Mouse (Mus musculus) hindbrain, embryonic 12.5 days (tissue): ENCODE measurements around the gene Olfr1128. TPM values are rescaled to one million over a fixed set of nuclear protein-coding genes. Genes with fewer than 3 reads are reported as not detected.
A peak's percentile ranks its signal among the peaks of the same experiment; 100 is the strongest.
"Not testable (repeated sequence)": the region's sequence is repeated elsewhere in the genome, so short reads cannot be mapped to it uniquely, and the experiment has no call there.

Experiments used
- ATAC-seq: fragments of 200-750 bp; cut with Nextera tagmentation; 2 replicates; pipeline ENCODE4 v1.8.0; 2017; ENCODE audit warnings: moderate TSS enrichment; ENCODE audit not compliant: low FRiP score
- H3K27ac ChIP-seq: fragments of 300-500 bp; sonication (generic); 2 replicates; pipeline ENCODE4 v1.5.1; 2016; ENCODE audit warnings: mild to moderate bottlenecking
- H3K27me3 ChIP-seq: fragments of 300-500 bp; sonication (generic); 2 replicates; pipeline ENCODE4 v1.6.1; 2016; ENCODE audit warnings: mild to moderate bottlenecking
- H3K36me3 ChIP-seq: fragments of 300-500 bp; sonication (generic); 2 replicates; pipeline ENCODE4 v1.6.1; 2016; ENCODE audit warnings: mild to moderate bottlenecking
- H3K4me1 ChIP-seq: fragments of 300-500 bp; sonication (generic); 2 replicates; pipeline ENCODE4 v1.6.1; 2016
- H3K4me2 ChIP-seq: fragments of 300-500 bp; sonication (generic); replicated peaks from 2 replicates; pipeline ENCODE4 v1.6.1; 2016; ENCODE audit warnings: mild to moderate bottlenecking
- H3K4me3 ChIP-seq: fragments of 300-500 bp; sonication (generic); 2 replicates; pipeline ENCODE4 v1.5.1; 2016; ENCODE audit warnings: mild to moderate bottlenecking
- H3K9ac ChIP-seq: fragments of 300-500 bp; sonication (generic); 2 replicates; pipeline ENCODE4 v1.6.1; 2016; ENCODE audit warnings: mild to moderate bottlenecking, moderate library complexity
- H3K9me3 ChIP-seq: fragments of 300-500 bp; sonication (generic); replicated peaks from 2 replicates; pipeline ENCODE4 v1.6.1; 2016; ENCODE audit warnings: mild to moderate bottlenecking
- WGBS: fragments of 180-500 bp; shearing (Covaris S2); methylation state at CpG from one replicate; pipeline ENCODE4 v1.1.7; 2016; 5-methylcytosine and 5-hydroxymethylcytosine counted together
- polyA plus RNA-seq: library from polyadenylated mRNA; unstranded; fragments of >200 nt; fragmentation: Nextera tagmentation; extraction: Ambion mirVana; gene quantifications from 2 replicates; pipeline ENCODE4 v1.2.1, GENCODE M21; 2016

Olfr1128 gene
- polyA plus RNA-seq, result not detected in 2 replicates

DNA sequence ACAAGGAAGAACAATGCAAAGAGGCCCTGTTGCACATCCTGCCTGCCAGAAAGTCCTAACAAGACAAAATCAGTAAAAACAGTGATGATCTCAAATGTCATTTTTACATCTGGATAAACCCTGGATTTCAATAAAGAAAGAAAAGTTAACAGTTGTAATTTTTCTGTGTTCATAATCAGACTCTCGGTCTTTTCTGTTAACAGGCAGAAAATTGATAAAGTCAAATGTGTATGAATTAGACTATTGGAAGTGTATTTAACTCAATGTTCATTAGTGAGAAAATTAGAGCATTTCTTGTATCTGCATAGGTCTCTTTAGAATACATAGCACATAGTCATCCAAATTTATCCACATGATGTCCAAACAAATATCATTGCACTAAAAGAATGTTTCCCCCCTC, at the start of gene Olfr1128:
TSS of gene Olfr1128 (minus strand) at position 101 of the 400 bp plus-strand sequence.
- Histone ChIP-seq H3K9ac (no peak within 1 kb of the TSS), H3K9me3 (no peaks in the 10 kb centered on the region), H3K4me3 (no peak within 1 kb of the TSS), H3K4me2 (no peak within 1 kb of the TSS), H3K27ac (no peak within 1 kb of the TSS), H3K36me3 (no peaks in the 10 kb centered on the region), H3K4me1 (no peaks in the 10 kb centered on the region), H3K27me3 (no peaks in the 10 kb centered on the region)
- ATAC-seq, result no peak
- 93% methylated on average over 1 of the region's 1 CpGs for WGBS

DNA sequence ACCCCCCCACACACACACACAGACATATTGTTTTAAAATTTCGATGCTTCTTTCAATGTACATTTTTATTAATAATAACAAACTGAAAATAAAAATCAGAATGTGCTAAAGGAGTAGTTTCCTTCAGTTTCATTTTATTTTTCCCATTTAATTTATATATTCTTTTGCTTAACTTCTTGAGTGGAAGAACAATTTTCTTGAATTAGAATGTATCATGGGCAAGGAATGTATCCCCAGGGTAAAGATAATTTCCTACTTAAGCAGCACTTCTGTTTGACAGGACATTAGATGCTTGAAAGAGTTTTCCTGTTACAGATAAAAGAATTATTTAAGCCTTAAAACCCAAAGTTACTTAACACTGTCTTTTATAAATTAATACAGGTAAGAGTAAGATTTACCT, 28.3 kb upstream of the Olfr1128 start, which contains the start of gene Olfr1129:
TSS of gene Olfr1129 (plus strand) at position 301 of the 400 bp plus-strand sequence.
- not testable (repeated sequence) for H3K4me1 ChIP-seq, H3K4me2 ChIP-seq, H3K4me3 ChIP-seq, H3K36me3 ChIP-seq, H3K27me3 ChIP-seq, H3K9me3 ChIP-seq, ATAC-seq, H3K27ac ChIP-seq, H3K9ac ChIP-seq
- WGBS, result 86% methylated on average over 1 of the region's 1 CpGs

DNA sequence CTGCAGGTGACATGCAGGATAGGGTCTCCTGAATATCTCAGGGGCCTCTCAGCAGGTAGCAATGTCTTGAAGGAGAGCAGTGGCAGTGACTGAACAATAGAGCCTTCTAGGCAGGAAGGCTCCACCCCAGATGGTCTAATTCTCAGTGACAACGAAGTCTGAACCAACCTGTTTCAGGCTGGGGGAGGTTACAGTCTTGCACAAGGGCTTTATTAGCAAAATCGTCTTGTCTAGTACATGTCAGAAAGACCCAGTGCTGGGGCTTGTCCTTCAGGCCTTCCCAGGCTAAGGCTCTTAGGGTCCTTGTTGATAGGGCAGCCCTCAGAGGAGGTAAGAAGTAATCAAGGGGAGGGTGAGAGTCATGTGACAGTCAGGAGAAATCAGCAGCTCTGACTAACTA, 10.5 kb downstream of the Olfr1128 start:
- H3K4me3 ChIP-seq, result no peak overlapping the region
- no peaks in the 10 kb centered on the region for H3K9me3 ChIP-seq
- H3K27ac ChIP-seq, result no peak overlapping the region
- WGBS, result 75% methylated on average over 2 of the region's 2 CpGs
- ATAC-seq, result no peak
- H3K4me1 ChIP-seq, result no peaks in the 10 kb centered on the region
- H3K9ac ChIP-seq, result no peak overlapping the region
- no peaks in the 10 kb centered on the region for H3K36me3 ChIP-seq
- H3K4me2 ChIP-seq, result no peak overlapping the region
- H3K27me3 ChIP-seq, result no peaks in the 10 kb centered on the region

DNA sequence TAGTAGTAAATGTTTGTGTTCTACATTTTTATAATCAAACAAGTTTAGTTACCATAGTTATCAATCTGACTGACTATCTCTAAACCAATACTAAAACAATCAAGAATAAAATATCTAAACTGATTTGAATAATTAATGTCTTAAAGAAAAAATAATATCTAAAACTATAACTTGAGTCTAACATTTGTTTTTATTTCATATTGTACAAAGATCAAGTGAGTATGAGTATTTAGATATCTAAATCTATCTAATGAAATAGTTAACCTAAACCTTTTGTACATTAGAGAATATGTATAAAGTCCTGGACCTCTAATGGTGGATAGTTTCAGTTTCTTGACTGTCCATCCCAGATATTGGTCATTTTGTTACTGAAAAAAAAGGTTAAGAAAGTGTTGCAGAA, 13.8 kb downstream of the Olfr1128 start, which contains the start of gene Olfr153:
TSS of gene Olfr153 (plus strand) at position 301 of the 400 bp plus-strand sequence.
- Histone ChIP-seq H3K27ac (no peak within 1 kb of the TSS), H3K27me3 (no peaks in the 10 kb centered on the region), H3K9me3 (no peaks in the 10 kb centered on the region), H3K4me1 (no peaks in the 10 kb centered on the region), H3K9ac (no peak within 1 kb of the TSS), H3K36me3 (no peaks in the 10 kb centered on the region), H3K4me3 (no peak within 1 kb of the TSS), H3K4me2 (no peak within 1 kb of the TSS)
- no peak for ATAC-seq

DNA sequence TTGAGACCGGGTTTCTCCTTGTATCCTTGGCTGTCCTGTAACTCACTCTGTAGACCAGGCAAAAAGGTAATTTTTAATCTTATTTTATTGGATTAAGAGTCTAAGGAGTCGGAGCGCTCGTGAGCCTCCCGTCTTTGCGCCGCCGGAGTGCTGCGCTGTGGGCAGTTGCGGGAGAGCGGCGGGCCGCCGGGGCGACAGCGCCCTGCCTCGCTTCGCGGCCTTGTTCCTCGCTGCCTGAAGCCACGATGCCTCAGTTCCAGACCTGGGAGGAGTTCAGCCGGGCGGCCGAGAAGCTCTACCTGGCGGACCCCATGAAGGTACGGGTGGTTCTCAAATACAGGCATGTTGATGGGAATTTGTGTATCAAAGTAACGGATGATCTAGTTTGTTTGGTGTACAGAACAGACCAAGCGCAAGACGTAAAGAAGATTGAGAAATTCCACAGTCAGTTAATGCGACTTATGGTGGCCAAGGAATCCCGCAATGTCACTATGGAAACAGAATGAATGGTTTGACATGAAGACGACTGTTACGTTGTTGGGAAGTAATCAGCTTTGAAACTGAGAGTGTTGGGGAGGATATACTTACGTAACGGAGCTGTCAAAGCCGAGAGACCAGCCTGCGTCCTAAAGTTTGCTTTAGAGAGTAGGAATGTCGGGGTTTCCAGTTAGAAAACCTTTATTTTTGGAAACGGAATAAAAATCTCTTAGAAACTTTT, 19.3 kb downstream of the Olfr1128 start:
- not testable (repeated sequence) for H3K4me1 ChIP-seq, H3K27me3 ChIP-seq, H3K27ac ChIP-seq, H3K9me3 ChIP-seq, H3K36me3 ChIP-seq, H3K9ac ChIP-seq
- H3K4me2 ChIP-seq, result peak overlapping the region; percentile 43
- peak; percentile 71; the same call in 1 of the 2 replicates for ATAC-seq
- 37% methylated on average over 39 of the region's 39 CpGs for WGBS
- H3K4me3 ChIP-seq, result peak overlapping the region; percentile 13; the same call in 1 of the 2 replicates

DNA sequence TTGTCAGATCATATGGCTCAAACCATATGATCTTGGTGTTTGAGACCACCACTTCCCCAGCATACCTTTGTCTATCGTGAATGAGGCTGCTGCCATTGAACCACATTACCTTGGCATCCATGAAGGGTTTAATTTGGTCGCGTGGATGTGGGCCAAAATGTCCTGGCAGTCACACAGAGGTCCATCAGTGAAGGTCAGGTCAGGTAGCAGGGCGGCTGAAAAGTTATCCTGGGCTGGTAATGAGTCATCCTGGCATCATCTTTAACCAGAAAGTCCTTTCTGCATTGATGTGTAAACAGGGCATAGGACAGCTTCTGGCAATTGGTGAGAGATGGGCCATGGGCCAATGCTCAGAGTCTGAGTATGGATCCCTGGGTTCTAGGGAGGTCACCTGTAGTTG, 24.7 kb downstream of the Olfr1128 start:
- Histone ChIP-seq H3K27me3 (no peaks in the 10 kb centered on the region), H3K4me3 (no peak overlapping the region), H3K36me3 (no peaks in the 10 kb centered on the region), H3K27ac (no peak overlapping the region), H3K4me1 (no peaks in the 10 kb centered on the region), H3K9ac (no peak overlapping the region), H3K4me2 (no peak overlapping the region), H3K9me3 (no peaks in the 10 kb centered on the region)
- 88% methylated on average over 4 of the region's 4 CpGs for WGBS
- no peak for ATAC-seq

DNA sequence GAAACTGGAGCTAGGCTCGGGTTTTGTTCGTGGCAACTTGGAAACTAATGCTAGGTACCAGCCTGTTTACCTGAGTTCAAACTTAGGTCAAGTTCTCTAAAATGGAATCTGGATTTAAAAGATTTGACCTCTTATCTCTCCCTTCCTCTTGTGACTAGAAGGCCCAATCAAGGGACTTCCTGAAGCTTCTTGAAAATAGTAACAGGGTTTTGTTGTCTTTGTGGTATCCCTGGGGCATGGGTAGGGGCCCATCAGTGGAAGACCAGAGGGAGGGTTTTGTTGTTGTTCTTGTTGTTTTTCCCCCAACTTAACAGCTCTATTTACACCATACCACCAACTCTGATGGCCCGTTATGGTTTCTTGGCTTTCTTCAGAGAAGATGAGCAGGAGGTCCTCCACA, 28.8 kb downstream of the Olfr1128 start:
- Histone ChIP-seq H3K4me2 (no peak overlapping the region), H3K27me3 (no peaks in the 10 kb centered on the region), H3K9ac (no peak overlapping the region), H3K9me3 (no peaks in the 10 kb centered on the region), H3K27ac (no peak overlapping the region), H3K4me1 (no peaks in the 10 kb centered on the region), H3K36me3 (no peaks in the 10 kb centered on the region), H3K4me3 (no peak overlapping the region)
- WGBS, result 87% methylated on average over 3 of the region's 3 CpGs
- no peak for ATAC-seq

DNA sequence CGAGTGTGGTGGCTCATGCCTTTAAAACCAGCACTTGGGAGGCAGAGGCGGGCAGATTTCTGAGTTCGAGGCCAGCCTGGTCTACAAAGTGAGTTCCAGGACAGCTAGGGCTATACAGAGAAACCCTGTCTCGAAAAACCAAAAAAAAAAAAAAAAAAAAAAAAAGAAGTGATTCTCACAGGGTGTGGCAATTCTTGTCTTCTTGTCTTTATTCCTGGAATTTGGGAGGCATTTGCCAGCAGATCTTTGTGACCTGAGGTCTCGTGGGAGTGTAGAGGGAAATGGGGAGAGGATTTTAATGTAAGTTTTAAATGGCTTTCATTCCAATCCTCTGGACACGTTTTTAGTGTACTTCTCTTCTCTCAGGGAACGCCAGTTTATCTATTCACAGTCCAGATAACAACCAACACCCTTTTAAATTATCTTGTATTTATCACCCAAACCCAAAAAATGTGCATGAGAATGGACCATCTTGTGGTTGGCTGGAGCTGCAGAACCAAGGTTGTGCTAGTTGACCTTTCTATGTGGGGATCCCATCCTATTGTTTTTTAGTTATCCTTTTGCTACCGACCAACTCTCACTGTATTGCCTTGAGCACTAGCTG, 29.8 kb downstream of the Olfr1128 start:
- 83% methylated on average over 7 of the region's 8 CpGs for WGBS
- no peak for ATAC-seq
- no peak overlapping the region for H3K4me2 ChIP-seq

DNA sequence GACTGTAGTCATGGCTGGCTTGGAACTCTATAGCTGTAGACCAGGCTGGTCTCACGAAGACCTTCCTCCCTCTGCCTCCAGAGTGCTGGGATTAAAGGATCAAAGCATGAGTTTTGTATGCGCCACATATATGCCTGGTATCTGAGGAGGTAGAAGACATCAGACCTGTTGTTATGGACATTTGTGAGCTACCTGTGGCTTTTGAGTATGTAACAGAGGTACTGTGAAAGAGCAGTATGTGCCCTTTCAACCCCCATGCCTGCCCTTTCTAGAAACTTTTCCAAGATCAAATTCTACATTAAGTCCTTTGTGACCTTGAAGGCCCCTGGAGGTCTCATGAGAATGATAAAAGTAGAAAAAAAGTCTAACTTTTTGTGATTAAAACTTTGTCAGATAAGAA, 30.3 kb downstream of the Olfr1128 start:
- H3K9me3 ChIP-seq, result no peaks in the 10 kb centered on the region
- H3K27ac ChIP-seq, result no peak overlapping the region
- H3K4me1 ChIP-seq, result no peaks in the 10 kb centered on the region
- 88% methylated on average over 2 of the region's 2 CpGs for WGBS
- no peak overlapping the region for H3K4me3 ChIP-seq
- ATAC-seq, result no peak
- H3K9ac ChIP-seq, result no peak overlapping the region
- H3K36me3 ChIP-seq, result no peaks in the 10 kb centered on the region
- no peak overlapping the region for H3K4me2 ChIP-seq
- H3K27me3 ChIP-seq, result no peaks in the 10 kb centered on the region

More for the DNA sequence above, 29.8 kb downstream of the Olfr1128 start:
- Histone ChIP-seq H3K27ac (no peak overlapping the region), H3K4me1 (no peaks in the 10 kb centered on the region), H3K9me3 (no peaks in the 10 kb centered on the region), H3K36me3 (no peaks in the 10 kb centered on the region), H3K27me3 (no peaks in the 10 kb centered on the region), H3K9ac (no peak overlapping the region), H3K4me3 (no peak overlapping the region)

DNA sequence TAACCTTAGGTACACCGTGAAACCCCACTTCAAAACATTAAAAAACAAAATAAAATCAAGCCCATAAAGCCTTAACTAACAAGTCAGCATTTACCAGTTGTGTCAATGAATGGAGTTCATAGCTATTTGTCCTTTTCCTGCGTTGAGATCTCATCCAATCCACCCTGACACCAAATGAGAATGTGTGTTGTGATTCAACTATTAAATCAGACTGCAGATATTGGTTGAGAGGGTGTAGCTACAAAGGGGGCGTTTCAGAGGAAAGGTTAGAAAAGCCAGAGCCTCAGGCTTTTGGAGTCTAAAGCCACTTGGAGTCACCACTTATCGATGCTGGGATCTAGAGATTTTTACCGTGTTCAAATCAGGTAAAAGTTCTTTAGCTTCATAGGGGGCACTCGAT, 39.1 kb downstream of the Olfr1128 start, which contains the start of gene Pramel6:
TSS of gene Pramel6 (plus strand) at position 301 of the 400 bp plus-strand sequence.
- H3K27me3 ChIP-seq, result no peaks in the 10 kb centered on the region
- H3K9ac ChIP-seq, result no peak within 1 kb of the TSS
- H3K9me3 ChIP-seq, result no peaks in the 10 kb centered on the region
- H3K4me3 ChIP-seq, result no peak within 1 kb of the TSS
- H3K27ac ChIP-seq, result no peak within 1 kb of the TSS
- H3K36me3 ChIP-seq, result no peaks in the 10 kb centered on the region
- no peak within 1 kb of the TSS for H3K4me2 ChIP-seq
- H3K4me1 ChIP-seq, result no peaks in the 10 kb centered on the region
- no peak for ATAC-seq
- WGBS, result 87% methylated on average over 6 of the region's 6 CpGs

DNA sequence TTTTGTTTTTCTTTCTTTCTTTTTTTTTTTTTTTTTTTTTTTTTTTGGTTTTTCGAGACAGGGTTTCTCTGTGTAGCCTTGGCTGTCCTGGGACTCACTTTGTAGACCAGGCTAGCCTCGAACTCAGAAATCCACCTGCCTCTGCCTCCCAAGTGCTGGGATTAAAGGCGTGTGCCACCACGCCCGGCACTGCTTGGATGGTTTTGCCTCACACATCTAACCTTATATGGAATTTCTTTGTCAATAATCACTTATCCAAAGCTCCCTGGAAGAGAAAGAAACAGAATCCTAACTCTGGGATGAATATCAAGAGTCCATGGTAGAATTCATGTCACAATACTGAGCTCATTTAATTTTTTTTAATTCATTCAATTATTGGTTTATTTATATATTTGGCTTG, 48.3 kb downstream of the Olfr1128 start, which contains the start of gene Pramel7:
TSS of gene Pramel7 (minus strand) at position 101 of the 400 bp plus-strand sequence.
- not testable (repeated sequence) for H3K4me1 ChIP-seq, H3K9me3 ChIP-seq, H3K4me3 ChIP-seq, H3K4me2 ChIP-seq, ATAC-seq, H3K36me3 ChIP-seq, H3K27ac ChIP-seq, H3K9ac ChIP-seq, H3K27me3 ChIP-seq
- WGBS, result 91% methylated on average over 3 of the region's 5 CpGs
